Mouse (Mus musculus): Measurements from ENCODE around the gene Uchl1. TPM values are rescaled to one million over a fixed set of nuclear protein-coding genes. Genes with fewer than 3 reads are reported as not detected.
A peak's percentile ranks its signal among the peaks of the same experiment; 100 is the strongest.

Gene Uchl1
- polyA plus RNA-seq, 1 experiment = 904 TPM

- H3K27ac ChIP-seq (ENCODE audit: insufficient read depth, low read length) = peak overlapping the region; percentile 26
- 1% methylated on average over 51 of the region's 51 CpGs for WGBS
- no peaks in the 10 kb centered on the region for H3K27me3 ChIP-seq (ENCODE audit: control insufficient read depth, insufficient read depth, low read length)
- peak; percentile 68 to 71 for DNase-seq
- no peak for TF ChIP-seq POLR2A (IDR thresholded peaks at IDR 0.05; ENCODE audit: borderline replicate concordance, insufficient read depth, low read length)
- TF ChIP-seq CTCF (IDR thresholded peaks at IDR 0.05; ENCODE audit: borderline replicate concordance, insufficient read depth, low read depth, low read length) = no peak
- peak overlapping the region; percentile 93 for H3K4me3 ChIP-seq (replicated peaks; ENCODE audit: insufficient read depth, low read depth, low read length)
- peaks cover 6% of the 10 kb centered on the region; the same call in 1 of the 2 replicates for H3K4me1 ChIP-seq (ENCODE audit: control insufficient read depth, insufficient read depth, low read length)
These were observed 696 bp downstream of the Uchl1 start for GRCm38 (mm10) chr5:66676457-66677117.

GRCm38 (mm10) chr5:66677411-66678345 lies 1.8 kb downstream of the Uchl1 start:
- TF ChIP-seq CTCF (IDR thresholded peaks at IDR 0.05; ENCODE audit: borderline replicate concordance, insufficient read depth, low read depth, low read length) (peak; percentile 37; the same call in 1 of the 2 replicates), POLR2A (IDR thresholded peaks at IDR 0.05; ENCODE audit: borderline replicate concordance, insufficient read depth, low read length) (no peak)
- peak; percentile 34 to 36 for DNase-seq
- 71% methylated on average over 21 of the region's 21 CpGs for WGBS
- Histone ChIP-seq H3K27me3 (ENCODE audit: control insufficient read depth, insufficient read depth, low read length) (no peaks in the 10 kb centered on the region), H3K4me1 (ENCODE audit: control insufficient read depth, insufficient read depth, low read length) (peaks cover 6% of the 10 kb centered on the region; the same call in 1 of the 2 replicates), H3K27ac (ENCODE audit: insufficient read depth, low read length) (no peak overlapping the region), H3K4me3 (replicated peaks; ENCODE audit: insufficient read depth, low read depth, low read length) (no peak overlapping the region)

GRCm38 (mm10) chr5:66679222-66679621 lies 3.3 kb downstream of the Uchl1 start:
- 39% methylated on average over 10 of the region's 10 CpGs for WGBS
- H3K4me1 ChIP-seq (ENCODE audit: control insufficient read depth, insufficient read depth, low read length) = peaks cover 6% of the 10 kb centered on the region; the same call in 1 of the 2 replicates
- H3K4me3 ChIP-seq (replicated peaks; ENCODE audit: insufficient read depth, low read depth, low read length) = no peak overlapping the region
- TF ChIP-seq CTCF (IDR thresholded peaks at IDR 0.05; ENCODE audit: borderline replicate concordance, insufficient read depth, low read depth, low read length) (no peak), POLR2A (IDR thresholded peaks at IDR 0.05; ENCODE audit: borderline replicate concordance, insufficient read depth, low read length) (no peak)
- no peak overlapping the region for H3K27ac ChIP-seq (ENCODE audit: insufficient read depth, low read length)
- no peaks in the 10 kb centered on the region for H3K27me3 ChIP-seq (ENCODE audit: control insufficient read depth, insufficient read depth, low read length)
- peak; percentile 21 for DNase-seq

GRCm38 (mm10) chr5:66685930-66686329 lies 10.0 kb downstream of the Uchl1 start:
- no peaks in the 10 kb centered on the region for H3K27me3 ChIP-seq (ENCODE audit: control insufficient read depth, insufficient read depth, low read length)
- H3K27ac ChIP-seq (ENCODE audit: insufficient read depth, low read length) = no peak overlapping the region
- H3K4me3 ChIP-seq (replicated peaks; ENCODE audit: insufficient read depth, low read depth, low read length) = no peak overlapping the region
- WGBS = 84% methylated on average over 2 of the region's 2 CpGs
- H3K4me1 ChIP-seq (ENCODE audit: control insufficient read depth, insufficient read depth, low read length) = no peaks in the 10 kb centered on the region
- TF ChIP-seq POLR2A (IDR thresholded peaks at IDR 0.05; ENCODE audit: borderline replicate concordance, insufficient read depth, low read length) (no peak), CTCF (IDR thresholded peaks at IDR 0.05; ENCODE audit: borderline replicate concordance, insufficient read depth, low read depth, low read length) (no peak)
- DNase-seq = no peak

- no peak for TF ChIP-seq CTCF (IDR thresholded peaks at IDR 0.05; ENCODE audit: borderline replicate concordance, insufficient read depth, low read depth, low read length)
- no peak for TF ChIP-seq POLR2A (IDR thresholded peaks at IDR 0.05; ENCODE audit: borderline replicate concordance, insufficient read depth, low read length)
- WGBS = 88% methylated on average over 13 of the region's 13 CpGs
These were observed 11.0 kb downstream of the Uchl1 start for GRCm38 (mm10) chr5:66686863-66687262.

DNA sequence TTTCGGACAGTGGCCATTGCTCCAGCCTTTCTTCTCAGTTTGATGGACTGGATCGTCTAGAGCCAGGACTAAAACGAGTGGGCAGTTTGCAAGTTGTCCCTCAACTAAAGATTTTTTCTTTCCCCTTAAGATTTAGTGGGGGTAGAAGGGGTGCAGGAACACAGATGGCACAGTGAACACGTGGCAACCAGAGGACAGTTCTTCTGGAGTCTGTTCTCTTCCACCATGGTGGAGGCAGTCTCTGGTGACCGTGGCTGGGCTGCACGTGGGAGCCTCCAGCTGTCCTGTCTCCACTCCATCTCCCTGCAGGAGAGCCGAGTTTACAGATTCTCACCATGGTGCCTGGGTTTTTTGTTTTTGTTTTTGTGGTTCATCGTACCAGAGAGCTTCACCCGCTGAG lies 11.8 kb downstream of the Uchl1 start:
- TF ChIP-seq POLR2A (IDR thresholded peaks at IDR 0.05; ENCODE audit: borderline replicate concordance, insufficient read depth, low read length) = no peak
- TF ChIP-seq CTCF (IDR thresholded peaks at IDR 0.05; ENCODE audit: borderline replicate concordance, insufficient read depth, low read depth, low read length) = no peak
- Histone ChIP-seq H3K27me3 (ENCODE audit: control insufficient read depth, insufficient read depth, low read length) (no peaks in the 10 kb centered on the region), H3K27ac (ENCODE audit: insufficient read depth, low read length) (no peak overlapping the region), H3K4me3 (replicated peaks; ENCODE audit: insufficient read depth, low read depth, low read length) (no peak overlapping the region), H3K4me1 (ENCODE audit: control insufficient read depth, insufficient read depth, low read length) (no peaks in the 10 kb centered on the region)
- 60% methylated on average over 9 of the region's 9 CpGs for WGBS
- DNase-seq = no peak

More at GRCm38 (mm10) chr5:66686863-66687262, 11.0 kb downstream of the Uchl1 start:
- Histone ChIP-seq H3K27me3 (ENCODE audit: control insufficient read depth, insufficient read depth, low read length) (no peaks in the 10 kb centered on the region), H3K4me3 (replicated peaks; ENCODE audit: insufficient read depth, low read depth, low read length) (no peak overlapping the region), H3K27ac (ENCODE audit: insufficient read depth, low read length) (no peak overlapping the region), H3K4me1 (ENCODE audit: control insufficient read depth, insufficient read depth, low read length) (no peaks in the 10 kb centered on the region)
- DNase-seq = no peak

GRCm38 (mm10) chr5:66688286-66688685 lies 12.4 kb downstream of the Uchl1 start:
- TF ChIP-seq CTCF (IDR thresholded peaks at IDR 0.05; ENCODE audit: borderline replicate concordance, insufficient read depth, low read depth, low read length) (no peak), POLR2A (IDR thresholded peaks at IDR 0.05; ENCODE audit: borderline replicate concordance, insufficient read depth, low read length) (no peak)
- DNase-seq = no peak
- no peak overlapping the region for H3K4me3 ChIP-seq (replicated peaks; ENCODE audit: insufficient read depth, low read depth, low read length)
- no peaks in the 10 kb centered on the region for H3K4me1 ChIP-seq (ENCODE audit: control insufficient read depth, insufficient read depth, low read length)
- no peak overlapping the region for H3K27ac ChIP-seq (ENCODE audit: insufficient read depth, low read length)
- no peaks in the 10 kb centered on the region for H3K27me3 ChIP-seq (ENCODE audit: control insufficient read depth, insufficient read depth, low read length)
- 94% methylated on average over 5 of the region's 5 CpGs for WGBS

All from cerebellum, adult 2 months (tissue).